Mouse (Mus musculus) left cerebral cortex, adult 18-20 months (tissue): ENCODE measurements around the gene Dlgap4. TPM values are rescaled to one million over a fixed set of nuclear protein-coding genes. Genes with fewer than 3 reads are reported as not detected.
"Not testable (repeated sequence)": the region's sequence is repeated elsewhere in the genome, so short reads cannot be mapped to it uniquely, and the experiment has no call there.

Source experiments
- DNase-seq, 2 experiments: peaks; one replicate each; pipeline ENCODE4 v3.0.0; 2021 to 2022; ENCODE audit warnings: low spot score in 2 of 2, mixed read lengths in 1 of 2
- total RNA-seq, 2 experiments: library from RNA; stranded (reverse); gene quantifications; 2 replicates each; pipeline ENCODE4 v1.2.3; 2021

Dlgap4 gene
- total RNA-seq, 2 experiments from 2014 or later = 215 to 219 TPM

DNA sequence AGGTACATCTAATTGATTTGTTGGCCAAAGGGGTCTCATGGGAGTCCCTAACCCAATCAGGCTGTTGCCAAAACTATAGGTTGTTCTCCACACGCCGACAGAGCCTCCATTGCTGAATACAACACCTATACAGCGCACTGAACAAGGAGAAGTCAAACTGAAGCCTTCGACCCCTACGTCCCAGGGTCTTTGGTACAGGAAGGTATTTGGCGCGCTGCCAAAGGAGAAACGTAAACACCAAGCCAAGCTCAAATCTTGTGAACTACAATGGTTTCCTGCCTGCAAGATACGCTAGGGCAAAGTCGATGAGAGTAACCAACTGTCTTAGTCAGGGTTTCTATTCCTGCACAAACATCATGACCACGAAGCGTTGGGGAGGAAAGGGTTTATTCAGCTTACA lies 155.8 kb downstream of the Dlgap4 start:
- DNase-seq = no peak

DNA sequence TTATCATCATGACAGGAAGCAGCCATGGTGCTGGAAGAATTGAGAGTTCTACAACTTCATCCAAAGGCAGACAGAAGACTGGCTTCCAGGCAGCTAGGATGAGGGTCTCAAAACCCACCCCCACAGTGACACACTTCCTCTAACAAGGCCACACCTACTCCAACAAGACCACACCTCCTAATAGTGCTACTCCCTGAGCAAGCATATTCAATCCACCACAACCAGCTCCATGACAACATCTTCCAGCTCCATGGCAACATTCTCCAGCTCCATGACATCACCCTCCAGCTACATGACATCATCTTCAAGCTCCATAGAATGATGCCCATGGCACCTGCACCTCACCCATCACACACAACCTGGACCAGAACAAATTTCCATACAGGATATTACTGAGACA lies 160.0 kb downstream of the Dlgap4 start:
- DNase-seq = no peak

DNA sequence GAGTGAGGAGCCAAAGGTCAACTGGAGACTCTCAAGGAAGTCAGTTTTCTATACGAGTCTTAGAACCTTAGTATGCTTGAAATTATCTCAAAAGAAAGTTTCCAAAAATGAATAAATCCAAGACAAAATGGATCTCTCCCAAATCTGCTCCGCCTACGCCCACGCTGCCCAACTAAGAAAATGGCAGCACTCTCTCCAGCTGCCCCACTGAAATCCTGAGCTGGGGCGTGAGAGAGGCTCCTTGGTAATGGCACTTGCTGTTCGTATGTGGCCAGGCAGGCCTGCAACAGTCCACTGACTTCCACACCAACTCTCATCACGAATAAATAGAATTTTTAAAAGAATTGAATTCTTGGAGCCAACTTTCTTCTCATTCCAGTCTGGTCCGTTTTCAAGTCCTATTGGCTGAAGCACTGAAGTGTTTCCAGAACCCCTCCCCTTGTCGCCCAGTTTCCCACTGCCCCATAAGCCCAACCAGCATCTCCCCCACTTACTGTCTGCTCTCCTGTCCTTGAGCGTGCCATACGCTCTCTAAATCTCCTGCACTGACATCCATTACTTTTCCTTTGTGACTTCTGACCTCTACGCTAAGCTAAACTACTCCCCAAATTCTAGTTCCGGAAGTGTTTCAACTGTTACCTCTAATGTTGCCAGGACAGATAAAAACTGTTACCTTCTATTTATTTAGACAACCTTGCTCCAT lies 160.7 kb downstream of the Dlgap4 start:
- DNase-seq = peak in 1 of 2 experiments; percentile 42

DNA sequence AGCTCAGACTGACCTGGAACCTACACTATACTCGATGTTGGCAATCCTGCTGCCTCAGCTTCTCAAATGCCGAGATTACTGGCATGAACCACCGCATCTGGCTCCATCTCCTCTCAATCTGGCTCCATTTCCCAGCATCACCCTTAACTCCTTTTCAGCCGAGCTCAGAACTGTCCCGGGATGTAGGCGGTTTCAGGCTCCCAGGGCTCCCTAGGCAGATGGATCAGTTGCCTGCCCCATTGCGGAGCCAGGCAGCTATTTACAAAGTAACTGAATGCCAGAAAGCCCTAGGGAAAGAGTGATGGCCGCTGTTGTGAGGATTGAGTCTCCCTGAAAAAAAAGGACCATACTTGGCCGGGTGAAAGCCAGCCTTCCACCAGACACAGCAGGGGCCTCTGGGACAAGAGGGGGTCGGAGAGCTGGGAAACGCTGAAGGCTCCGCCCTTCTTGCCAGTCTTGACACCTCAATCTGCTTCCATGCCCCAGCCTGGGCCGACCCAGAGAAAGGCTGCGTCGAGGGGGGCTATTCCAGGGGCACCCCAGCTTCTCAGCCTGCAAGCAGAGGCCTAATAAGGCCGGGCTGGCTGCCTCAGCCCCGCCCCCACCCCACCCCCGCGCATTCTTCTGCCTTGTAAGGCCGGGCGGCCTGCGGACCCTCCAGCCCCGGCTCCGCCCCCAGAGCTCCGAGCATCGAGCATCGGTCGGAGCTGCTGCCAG lies 161.4 kb downstream of the Dlgap4 start, which contains the start of gene Myl9:
Gene Myl9 (plus strand): TSS at position 683 of the 717 bp plus-strand sequence.
- DNase-seq = no peak

DNA sequence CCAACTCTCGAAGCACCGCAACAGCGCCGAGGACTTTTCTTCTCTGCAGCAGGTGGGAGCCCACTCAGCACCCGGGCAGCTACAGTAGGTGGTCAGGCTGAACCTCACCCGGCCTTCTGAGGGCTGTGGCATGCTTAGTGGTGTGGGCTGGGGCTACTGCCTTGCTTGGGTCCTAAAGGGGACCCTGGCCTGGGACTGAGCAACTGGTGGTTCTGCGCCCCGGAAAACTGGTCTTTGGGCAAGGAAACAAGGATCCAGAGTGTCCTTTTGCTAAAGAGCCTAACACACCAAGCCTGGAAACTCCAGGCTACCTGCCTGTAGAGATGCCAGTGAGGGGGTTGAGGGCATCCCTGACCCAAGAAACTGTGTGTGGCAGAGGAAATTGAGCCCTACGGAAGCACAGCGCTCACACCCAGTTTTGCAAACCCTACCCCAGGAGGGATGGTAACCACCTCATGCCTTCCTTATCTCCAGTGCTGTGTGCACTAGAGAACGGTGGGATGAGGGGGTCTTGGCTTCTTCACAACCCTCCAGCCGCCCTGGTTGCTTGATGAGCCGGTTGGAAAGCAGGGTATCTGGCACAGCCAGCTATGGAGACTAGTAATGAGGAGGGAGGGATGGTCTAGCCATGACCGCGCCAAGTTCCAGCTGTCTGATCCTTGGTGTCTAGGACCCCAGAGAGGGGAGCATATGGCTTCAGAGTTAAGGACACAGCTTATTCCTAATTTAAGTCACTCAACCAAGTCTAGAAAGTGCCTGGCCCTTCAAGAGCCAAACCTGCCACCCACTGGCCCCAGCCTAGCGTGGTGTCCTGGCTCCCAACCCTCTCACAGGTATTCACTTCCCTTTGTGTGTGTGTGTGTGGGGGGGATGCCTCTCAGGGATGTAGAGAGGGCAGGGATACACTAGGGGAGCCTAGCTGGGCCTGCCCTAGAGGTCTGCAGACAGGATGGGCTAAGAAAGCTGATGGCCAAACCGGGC lies 162.2 kb downstream of the Dlgap4 start:
- DNase-seq = no peak

DNA sequence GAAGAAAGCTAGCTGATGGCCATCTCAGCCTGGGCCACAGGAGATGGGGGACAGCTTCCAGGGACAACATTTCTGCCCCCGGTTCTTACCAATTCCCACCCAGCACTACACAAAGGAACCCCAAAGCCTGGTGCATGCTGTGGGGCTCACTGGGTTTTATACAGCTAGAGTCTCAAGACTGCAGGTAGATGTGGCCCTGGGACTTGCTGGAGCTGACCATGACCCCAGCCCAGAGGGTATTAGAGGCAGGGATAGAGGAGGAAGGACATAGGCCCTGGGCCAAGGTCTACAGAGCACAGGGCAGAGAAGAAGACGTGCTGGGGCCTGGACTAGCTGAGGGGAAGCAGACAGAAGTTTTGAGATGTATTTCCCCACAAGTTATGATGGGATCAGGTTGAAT lies 163.4 kb downstream of the Dlgap4 start:
- no peak for DNase-seq

DNA sequence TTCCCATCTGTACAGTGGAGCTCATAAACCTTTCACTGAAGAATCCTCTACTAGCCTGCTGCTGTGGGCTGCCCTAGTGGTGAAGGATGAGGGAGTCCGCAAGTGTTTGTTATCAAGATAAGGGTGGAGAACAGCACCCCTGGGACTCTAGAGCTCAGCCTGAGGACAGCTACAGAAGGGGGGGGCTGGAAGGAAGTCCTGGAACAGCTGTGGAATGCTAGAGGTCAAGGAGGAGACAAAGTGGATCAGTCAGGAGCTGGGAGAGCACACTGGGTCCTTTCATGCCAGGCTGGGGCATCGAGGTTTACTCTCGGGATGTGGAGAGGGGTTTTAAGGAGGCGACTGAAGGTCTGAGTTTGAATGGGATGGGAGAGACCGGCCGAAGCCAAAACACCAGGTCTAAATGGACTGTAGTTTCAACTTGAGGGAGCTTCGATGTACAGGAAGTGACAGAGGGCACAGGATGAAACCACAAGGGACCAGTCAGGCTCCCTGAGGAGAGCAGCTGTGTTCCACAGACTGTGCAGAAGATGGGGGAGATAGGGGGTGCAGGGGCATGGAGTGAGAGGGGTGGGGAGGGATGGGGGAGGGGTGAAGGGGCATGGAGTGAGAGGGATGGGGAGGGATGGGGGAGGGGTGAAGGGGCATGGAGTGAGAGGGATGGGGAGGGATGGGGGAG lies 164.0 kb downstream of the Dlgap4 start:
- no peak for DNase-seq

DNA sequence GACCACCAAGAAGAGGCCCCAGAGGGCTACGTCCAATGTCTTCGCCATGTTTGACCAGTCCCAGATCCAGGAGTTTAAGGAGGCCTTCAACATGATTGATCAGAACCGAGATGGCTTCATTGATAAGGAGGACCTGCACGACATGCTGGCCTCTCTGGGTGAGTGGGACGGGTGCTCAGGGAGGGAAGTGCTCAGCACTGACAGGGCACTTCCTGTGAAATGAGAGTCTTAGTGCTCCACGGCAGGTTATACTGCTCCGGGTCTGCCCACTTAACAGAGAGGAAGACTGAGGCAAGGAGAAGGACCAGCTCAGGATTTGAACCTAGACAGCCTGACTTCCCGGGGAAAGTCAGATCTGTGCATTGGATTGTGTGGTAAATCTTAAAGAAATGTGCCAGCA lies 165.1 kb downstream of the Dlgap4 start:
- no peak for DNase-seq

DNA sequence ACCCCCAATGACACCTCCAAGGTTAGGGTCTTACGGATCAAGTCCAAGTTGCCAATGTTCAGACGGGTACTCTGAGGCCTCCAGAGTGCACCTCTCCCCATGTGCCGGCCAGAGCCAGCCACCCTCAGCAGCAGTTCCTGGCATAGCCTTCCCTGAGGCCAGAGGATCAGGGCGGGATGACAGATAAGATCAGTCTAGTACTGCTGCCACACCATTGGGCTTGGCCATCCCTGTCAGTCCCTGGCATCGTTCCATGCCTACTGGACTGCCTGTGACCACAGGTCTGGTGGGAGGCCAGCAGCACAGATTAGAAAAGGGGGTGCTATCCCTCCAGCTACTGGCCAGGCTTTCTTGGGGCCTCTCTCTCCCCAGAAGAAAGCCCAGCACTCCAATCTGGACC lies 165.5 kb downstream of the Dlgap4 start:
- no peak for DNase-seq

DNA sequence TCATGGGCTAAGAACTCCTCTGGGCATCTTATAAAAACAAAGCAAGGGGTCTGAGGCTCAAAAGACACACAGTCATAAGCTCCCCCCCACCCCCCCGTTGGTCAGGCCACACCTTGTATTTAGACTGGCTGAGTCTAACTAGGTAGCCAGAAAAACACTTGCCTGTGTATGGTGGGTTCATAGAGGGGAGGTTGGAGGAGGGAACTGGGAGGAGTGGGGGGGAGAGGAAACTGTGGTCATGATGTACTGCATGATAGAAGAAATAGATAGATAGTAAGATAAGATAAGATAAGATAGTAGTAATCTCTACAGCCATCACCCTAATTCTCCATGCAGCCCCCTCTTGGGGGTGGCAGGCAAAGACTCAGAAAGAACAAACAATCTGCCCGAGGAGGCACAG lies 166.0 kb downstream of the Dlgap4 start:
- DNase-seq = no peak

DNA sequence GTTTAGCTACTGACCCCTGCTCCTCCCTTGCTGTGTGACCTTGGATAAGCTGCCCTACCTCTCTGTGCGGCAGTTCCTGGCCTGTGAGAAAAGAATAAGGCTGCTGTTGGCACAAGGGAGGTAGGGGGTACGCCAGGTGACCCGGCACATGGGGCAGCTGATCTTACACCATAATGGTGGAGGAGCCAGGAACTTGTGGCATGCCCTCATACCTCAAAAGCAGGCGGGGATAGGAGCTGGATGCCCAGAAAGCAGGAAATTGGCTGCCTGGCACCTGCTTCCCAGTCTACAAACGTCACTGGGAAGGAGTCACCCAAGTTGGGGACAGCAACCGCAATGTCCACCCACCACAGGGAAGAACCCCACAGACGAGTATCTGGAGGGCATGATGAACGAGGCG lies 166.6 kb downstream of the Dlgap4 start:
- no peak for DNase-seq

DNA sequence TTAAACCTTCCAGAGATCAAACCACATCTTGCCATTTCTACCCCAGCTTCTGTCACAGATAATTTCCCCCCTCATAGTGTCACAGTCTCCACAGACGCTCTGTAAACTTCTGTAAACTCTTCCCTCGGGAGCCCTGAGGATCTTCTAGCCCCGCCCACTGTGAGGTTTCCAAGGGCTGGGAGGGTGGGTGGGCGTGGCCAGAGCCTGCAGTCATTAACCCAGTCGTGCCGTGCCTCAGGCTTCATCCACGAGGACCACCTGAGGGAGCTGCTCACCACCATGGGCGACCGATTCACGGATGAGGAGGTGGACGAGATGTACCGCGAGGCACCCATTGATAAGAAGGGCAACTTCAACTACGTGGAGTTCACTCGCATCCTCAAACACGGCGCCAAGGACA lies 167.2 kb downstream of the Dlgap4 start:
- DNase-seq = no peak

DNA sequence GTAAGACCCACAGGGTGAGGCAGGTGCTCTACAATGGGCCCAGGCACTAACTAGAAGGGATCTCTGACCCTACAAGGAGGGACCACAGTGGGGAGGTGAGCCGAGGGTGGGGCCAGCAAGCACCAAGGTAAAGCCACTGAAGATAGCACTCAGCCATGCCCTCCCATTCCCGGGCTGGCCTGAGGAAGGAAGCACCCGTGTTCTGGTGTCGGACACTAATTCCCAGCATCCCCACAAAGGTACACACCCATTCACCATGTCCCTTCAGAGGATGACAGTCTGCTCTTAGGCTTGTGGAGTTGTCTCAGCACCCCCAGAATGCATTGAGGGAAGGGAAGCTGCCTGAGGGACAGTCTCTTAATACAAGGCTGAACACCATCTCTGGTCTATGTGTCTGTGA lies 167.8 kb downstream of the Dlgap4 start:
- no peak for DNase-seq

DNA sequence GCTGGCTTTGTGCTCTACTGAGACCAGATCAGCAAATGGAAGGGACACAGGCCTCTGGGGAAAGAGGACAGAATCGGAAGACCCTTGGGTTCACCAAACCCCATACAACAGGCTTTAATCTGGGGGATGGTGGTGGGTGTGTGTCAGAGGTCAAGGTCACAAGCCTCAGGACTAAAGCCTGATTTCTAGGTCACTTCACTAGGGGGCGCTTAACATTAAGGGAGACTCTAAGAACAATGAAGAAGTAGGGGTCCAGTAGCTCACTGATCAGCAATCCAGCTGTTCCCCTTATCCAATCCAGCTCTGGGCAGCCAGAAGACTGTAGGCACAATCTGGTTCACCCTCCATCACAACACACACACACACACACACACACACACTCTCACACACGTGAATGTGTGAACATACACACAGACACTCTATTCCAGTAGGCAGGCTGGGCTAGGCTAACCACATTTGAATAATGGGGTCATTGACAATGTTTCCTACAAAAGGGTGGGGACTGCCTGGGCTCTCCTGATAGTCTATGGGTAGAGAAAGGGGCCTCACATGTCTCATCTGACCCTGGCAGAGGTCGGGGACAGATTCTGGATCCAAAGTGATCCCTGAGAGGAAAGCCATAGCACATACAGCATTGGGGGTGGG lies 168.5 kb downstream of the Dlgap4 start:
- DNase-seq = no peak

DNA sequence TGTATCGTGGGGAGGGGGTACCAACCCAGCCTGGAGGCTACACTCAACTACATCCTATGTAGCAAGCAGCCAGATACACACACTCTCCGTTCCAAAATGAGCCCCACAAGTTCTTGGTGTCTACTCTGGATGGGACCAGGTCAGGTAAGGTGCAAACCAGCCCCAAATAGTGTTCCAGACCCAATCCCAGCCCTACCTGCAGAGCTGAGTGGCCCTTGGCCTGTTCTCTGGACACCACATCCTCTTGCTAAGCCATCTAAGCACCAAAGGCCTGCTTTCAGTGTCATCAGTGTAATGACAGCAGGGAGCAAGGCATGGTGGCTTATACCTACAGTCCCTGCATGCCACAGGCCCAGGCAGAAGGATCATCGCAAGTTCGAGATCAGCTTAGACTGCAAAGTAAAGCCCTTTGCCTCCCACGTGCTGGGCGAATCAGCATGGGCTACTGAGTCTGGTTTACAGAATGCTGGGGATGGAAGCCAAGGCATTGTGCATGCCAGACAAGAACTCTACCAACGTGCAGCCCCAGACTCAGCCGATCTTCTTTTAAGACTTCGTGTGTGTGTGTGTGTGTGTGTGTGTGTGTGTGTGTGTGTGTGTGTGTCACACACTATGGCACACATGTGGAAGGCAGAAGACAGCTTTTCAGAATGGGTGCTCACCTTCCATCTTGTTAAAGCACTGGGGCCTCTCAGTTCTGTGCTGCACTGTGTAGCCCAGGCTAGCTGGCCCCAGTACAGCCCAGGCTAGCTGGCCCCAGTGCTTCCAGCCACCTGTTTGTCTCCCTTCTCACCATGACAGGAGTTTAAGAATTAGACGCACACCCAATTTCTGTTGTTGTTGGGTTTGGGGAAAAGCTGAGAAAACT lies 169.2 kb downstream of the Dlgap4 start:
- no peak for DNase-seq

DNA sequence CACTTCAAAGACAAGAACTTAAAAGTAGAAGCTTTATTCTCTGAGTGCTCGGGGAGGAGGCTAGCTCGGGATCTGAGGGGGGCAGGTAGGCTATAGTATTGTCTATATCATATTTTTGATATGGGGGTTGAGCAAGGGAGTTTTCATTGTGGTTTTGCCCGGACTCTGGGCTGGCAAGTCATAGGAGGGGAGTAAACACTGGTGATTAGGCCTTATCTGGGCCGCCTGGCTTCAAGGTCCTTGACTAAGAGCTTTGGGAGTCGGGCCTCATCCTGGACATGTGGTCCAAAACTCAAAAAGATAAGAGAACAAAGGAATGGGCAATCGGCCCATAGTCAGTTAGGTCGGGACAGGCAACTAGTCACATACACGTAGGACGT lies 169.8 kb downstream of the Dlgap4 start:
- DNase-seq = no peak

DNA sequence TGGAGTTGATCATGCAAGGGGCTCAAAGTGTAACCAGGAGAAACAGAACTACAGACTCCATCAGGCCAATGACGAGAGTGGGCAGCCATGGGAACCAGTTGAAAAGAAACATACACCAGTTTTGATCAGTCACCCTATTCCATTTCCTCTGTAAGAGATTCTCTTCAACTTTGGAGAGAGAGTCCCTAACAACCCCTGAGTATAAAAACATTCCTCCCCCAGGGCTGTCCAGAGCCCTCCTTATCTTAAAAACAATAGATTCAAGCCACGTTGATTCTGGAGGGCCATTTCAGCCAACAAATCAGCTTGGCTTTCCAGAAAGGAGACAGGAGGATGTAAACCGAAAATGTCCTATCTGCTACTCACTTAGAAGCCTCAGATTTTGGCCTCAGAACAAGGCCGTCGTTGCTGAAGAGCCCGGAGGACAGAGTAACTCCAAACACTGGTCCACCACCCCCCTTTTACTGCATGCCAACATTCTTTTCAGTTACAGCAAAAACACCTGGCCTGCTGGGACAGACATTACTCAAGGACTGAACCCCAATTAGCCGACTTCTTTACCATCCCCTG lies 170.6 kb downstream of the Dlgap4 start:
- no peak for DNase-seq

DNA sequence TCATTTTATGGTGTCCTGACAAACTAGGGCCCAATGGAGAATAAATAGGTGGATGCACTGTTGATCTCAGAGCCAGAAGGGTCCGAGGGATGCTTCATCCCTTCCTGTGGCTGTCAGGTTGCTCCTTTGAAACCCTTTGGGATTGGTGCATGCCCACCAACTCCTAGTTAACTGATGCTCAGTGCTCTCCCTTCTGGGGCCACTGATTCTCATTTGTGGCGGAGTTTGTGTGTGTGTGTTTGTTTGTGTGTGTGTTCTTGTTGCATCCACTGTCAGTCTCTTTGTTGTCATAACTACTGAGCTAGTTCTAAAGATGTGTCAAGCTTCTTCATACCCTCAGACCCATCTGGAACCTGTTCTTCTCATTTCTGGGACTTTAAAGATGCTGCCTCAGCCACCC lies 171.4 kb downstream of the Dlgap4 start:
- DNase-seq = no peak

DNA sequence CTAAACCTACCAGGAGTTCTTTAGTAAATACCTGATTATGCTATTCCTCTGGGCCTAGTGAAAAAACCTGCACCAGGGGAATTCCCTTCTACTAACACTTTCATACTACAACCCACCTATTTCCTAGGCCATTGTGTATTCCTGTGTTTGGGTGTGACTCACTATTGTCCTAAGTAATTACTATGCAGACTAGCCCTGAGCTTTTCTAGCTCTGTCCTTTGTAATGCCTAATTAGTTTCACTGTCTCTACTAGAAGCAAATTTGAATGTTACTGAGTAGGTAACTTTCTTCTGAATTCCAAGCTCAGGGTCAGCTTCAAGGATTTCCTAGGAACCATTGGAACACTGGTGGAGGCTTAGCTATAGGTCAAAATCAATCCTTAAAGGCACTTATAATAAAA lies 172.9 kb downstream of the Dlgap4 start:
- DNase-seq = not testable (repeated sequence)
